Mouse (Mus musculus) left cerebral cortex, postnatal 25 days (tissue): ENCODE results near the gene Smarcd3. TPM values are rescaled to one million over a fixed set of nuclear protein-coding genes. Genes with fewer than 3 reads are reported as not detected.
"Not testable (repeated sequence)": the region's sequence is repeated elsewhere in the genome, so short reads cannot be mapped to it uniquely, and the experiment has no call there.

Source experiments
- DNase-seq, 2 experiments: peaks; one replicate each; pipeline ENCODE4 v3.0.0; 2022; ENCODE audit warnings: low spot score in 2 of 2, mixed read lengths in 1 of 2
- intact Hi-C: fragments of 180-260 bp; cut with DNase I; formaldehyde crosslinking; loops from one replicate; pipeline ENCODE4 v1.15.1; 2025
- microRNA-seq, 2 experiments: library from miRNA; unstranded; fragments of <30 nt; microRNA quantifications; one replicate each; pipeline ENCODE4 v1.2.0; 2022
- total RNA-seq, 2 experiments: library from RNA; stranded (reverse); gene quantifications; 2 replicates each; pipeline ENCODE4 v1.2.3; 2021

Smarcd3 gene
- total RNA-seq, 2 experiments from 2014 or later, result 93.4 to 105 TPM

- peak; percentile 85 to 90 for DNase-seq
- intact Hi-C loops, result loop anchor here (1.0 kb wide), 1 partner anchor 9 kb away; the partner anchor contains the start of gene Abcf2
Measured at GRCm38 (mm10) chr5:24586547-24587199, 37.5 kb downstream of the Smarcd3 start, which contains the start of gene Chpf2. Gene Chpf2, plus strand, starts transcription at chr5:24586741.

GRCm38 (mm10) chr5:24586106-24586505 lies 38.1 kb downstream of the Smarcd3 start:
- intact Hi-C loops, result loop anchor here (1.0 kb wide), 1 partner anchor 9 kb away; the partner anchor contains the start of gene Abcf2
- DNase-seq, result no peak

DNA sequence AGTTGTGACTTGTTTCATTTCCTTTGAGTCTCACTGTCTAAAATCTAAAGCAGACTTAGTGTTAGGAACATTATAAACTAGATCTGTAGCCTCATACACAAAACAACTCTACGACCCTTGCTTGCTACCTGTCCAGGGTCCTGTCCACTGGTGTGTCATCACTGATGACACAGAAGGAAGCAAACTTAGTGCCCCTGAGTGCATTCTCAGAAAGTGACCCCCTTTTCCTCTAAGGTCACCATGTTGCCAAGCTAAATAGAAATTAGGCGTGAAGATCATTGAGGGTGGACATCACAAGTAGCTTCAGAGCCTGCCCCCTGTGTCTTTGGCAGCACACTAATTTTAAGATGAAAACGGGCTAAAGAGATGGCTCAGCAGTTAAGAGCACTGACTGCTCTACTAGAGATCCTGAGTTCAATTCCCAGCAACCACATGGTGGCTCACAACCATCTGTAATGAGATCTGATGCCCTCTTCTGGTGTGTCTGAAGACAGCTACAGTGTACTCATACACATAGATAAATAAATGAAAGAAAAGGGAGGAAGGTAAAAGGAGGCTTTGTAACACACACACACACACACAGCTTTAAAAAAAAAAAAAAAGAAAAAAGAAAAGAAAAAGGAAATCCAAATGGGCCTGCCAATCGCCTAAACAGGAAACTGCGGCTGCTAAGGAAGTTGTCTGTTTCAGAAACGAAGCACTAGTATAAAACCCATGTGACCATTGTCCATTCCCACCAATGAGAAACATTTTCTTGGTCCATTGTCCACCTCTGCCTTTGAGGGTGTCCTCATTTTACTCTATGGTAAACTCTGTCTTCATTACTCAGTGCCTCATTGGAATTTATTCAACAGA lies 45.9 kb downstream of the Smarcd3 start:
- no peak for DNase-seq
- intact Hi-C loops, result no loop called here

DNA sequence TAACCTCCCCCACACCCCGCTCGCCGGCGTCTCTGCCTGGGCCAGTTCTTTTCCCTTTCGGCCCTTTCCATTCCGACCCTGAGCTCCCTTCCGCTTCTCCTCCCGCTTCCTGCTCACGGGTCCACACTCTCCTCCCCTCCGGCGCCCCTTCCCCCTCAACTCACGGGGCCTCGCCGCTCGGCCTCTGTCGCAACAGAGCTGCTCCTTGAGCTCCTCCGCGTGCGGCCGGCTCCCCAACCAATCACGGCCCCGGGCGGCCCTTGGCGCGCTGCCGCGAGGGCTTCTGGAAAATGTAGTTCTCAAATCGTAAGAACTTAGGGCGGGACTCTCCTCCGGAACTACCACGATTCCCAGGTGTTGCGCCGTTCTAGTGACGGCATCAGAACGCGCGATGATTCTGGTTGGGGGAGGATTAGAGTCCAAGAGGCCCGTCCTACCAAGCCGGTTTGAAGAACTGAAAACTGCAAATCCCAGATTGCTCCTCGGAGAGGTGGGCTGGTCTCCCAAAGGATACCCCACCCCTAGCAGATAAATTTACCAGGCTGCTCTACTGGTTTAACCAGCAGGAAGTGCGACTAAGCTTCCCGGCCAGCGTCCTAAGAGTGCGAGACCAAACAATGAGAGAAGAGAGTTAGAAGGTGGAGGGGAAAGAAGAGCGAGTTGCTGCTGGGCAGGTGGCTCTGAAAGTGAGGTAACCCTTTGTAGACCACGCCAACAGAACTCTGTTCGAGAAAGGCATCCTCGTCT lies 46.9 kb downstream of the Smarcd3 start, which contains the start of gene Abcf2:
TSS of gene Abcf2 (minus strand) at position 285 of the 747 bp plus-strand sequence.
- intact Hi-C loops, result loop anchor here (1.0 kb wide), 1 partner anchor 9 kb away; the partner anchor contains the start of gene Chpf2
- peak; percentile 100 for DNase-seq

DNA sequence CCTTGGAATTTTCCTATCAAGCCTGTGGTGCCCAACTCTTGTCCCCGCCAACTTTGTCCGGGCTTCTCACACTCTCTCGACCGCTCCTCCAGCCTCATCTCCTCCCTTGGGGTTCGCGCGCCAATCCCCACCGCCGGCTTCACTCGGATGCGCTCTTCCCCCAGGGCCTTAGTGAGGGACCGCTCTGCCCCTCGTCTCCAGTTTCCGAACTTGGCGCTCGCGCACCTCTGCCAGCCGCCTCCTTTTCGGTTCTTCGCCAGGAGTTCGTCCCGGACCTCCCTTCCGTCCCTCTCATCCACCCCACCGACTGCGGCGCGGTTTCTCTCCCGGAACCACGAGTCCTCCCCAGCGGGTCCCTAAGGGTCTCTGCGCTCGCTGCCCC lies 47.4 kb downstream of the Smarcd3 start:
- no peak for DNase-seq

GRCm38 (mm10) chr5:24575948-24576347 lies 48.3 kb downstream of the Smarcd3 start:
- intact Hi-C loops, result no loop called here

More for the DNA sequence above, 47.4 kb downstream of the Smarcd3 start:
- intact Hi-C loops, result loop anchor here (1.0 kb wide), 1 partner anchor 10 kb away; the partner anchor contains the start of gene Chpf2

DNA sequence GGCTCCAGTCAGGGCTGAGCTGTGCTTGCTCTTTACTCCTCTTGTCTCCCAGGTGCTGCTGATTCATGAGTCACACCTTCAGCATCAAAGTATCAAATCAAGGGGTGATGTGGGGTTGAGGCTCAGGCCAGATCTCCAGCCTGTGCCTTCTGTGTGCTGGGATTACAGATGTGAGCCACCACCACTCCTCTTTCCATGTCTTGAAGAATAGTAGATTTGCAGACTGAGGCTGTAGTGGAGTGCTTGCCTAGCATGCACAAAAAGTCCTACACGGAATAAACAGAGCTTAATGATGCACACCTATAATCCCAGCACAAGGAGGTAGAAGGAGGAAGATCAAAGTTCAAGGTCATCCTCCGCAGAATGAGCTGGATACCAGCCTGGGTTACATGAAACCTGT lies 67.5 kb downstream of the Smarcd3 start, which contains the start of gene 4931409K22Rik:
TSS of gene 4931409K22Rik (minus strand) at position 101 of the 400 bp plus-strand sequence.
- intact Hi-C loops, result no loop called here
- DNase-seq, result no peak

More at GRCm38 (mm10) chr5:24575948-24576347, 48.3 kb downstream of the Smarcd3 start:
- DNase-seq, result no peak

DNA sequence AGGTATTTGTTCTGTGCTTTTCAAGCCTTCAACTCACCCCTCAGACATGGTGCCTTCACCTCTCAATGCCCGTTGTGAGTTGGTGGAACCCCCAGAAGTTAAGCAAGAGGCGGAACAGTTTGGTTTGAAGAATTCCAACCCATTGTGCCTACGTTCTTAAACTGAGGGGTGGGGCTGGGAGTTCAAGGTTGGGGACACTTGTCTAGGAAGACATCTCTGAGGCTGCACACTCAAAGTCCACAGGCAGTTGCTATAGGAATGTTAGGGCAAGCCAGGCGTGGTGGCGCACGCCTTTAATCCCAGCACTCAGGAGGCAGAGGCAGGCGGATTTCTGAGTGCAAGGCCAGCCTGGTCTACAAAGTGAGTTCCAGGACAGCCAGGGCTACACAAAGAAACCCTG lies 68.9 kb downstream of the Smarcd3 start:
- intact Hi-C loops, DNase-seq: not testable (repeated sequence)

DNA sequence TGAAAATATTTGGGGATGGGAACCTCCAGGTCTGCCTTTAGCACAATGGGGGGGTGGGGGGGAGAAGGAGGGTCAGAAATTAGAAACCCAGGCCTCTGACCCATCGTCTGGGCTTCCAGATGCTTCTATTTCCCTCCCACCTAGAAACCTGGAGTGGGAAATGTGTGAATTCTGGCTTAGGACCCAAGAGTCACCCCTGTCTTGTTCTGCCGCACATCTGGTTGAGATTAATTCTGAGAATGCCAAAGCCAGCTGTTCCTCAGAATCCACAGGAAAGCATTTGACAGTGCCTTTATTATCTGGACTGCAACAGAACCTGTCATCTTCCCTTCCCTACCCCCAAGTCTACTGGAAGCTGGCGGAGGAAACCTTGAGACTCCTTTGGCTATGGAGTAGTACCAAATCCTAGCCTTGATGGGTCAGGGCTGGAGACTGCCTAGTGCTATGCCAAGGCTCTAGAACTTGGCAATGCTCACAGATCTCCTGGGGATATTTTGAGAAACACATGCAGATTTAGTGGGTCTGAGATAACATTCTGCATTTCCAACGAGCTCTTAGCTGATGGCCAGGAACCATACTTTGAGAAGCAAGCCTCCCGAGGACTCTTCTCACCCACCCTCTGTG lies 70.5 kb downstream of the Smarcd3 start:
- no peak for DNase-seq
- intact Hi-C loops, result no loop called here

DNA sequence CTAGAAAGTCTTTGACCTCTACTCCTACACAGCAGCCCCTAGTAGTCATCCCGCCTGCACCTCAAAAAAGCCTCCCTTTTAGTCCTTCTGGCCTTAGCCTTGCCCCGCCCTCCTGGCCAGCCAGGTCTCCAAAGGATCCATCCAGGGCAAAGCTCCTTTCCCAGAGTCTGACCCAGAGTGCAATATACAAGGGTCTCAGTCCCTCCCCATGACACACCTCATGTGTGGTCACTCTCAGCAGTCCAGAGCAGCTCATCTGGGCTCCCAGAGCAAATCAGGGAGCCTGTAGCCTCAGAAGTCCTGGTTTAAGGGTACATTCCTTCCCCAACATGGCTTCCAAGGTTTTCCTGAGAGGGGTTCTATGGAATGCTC lies 72.9 kb downstream of the Smarcd3 start:
- no peak for DNase-seq
- intact Hi-C loops, result no loop called here

- intact Hi-C loops, result no loop called here
- peak; percentile 53 to 72 for DNase-seq
Measured at GRCm38 (mm10) chr5:24550598-24551316, 73.5 kb downstream of the Smarcd3 start.

GRCm38 (mm10) chr5:24542643-24543042 lies 81.6 kb downstream of the Smarcd3 start:
- no peak for DNase-seq
- intact Hi-C loops, result no loop called here

- DNase-seq, result peak in 1 of 2 experiments; percentile 8
- intact Hi-C loops, result no loop called here
Measured at GRCm38 (mm10) chr5:24541144-24541569, 83.1 kb downstream of the Smarcd3 start.

Small RNA genes within 50 kb of the gene (microRNA-seq; reads per million reads assigned to microRNA genes)
- 2,069 to 2,277 reads per million in 2 experiments for gene Mir671

Other genes with a start within 250 kb of the Smarcd3 start
- gene Atg9b, start 232.3 kb downstream of the Smarcd3 start, total RNA-seq, result 1 to 10 TPM; 2.3 to 3.0 TPM
- gene Abcb8, start 230.7 kb downstream of the Smarcd3 start, total RNA-seq, result 10 to 100 TPM; 41.3 to 54.2 TPM
- under 1 TPM in 1 of 2 experiments, not detected in 1; 0.73 TPM for gene Asic3, start 211.0 kb downstream of the Smarcd3 start, total RNA-seq
- gene Cdk5, start 200.9 kb downstream of the Smarcd3 start, total RNA-seq, result 100 to 1,000 TPM; 132 TPM
- gene Slc4a2, start 200.6 kb downstream of the Smarcd3 start, total RNA-seq, result 10 to 100 TPM; 28.5 to 33.2 TPM
- gene Fastk, start 179.1 kb downstream of the Smarcd3 start, total RNA-seq, result 100 to 1,000 TPM; 130 to 137 TPM
- gene Tmub1, start 176.6 kb downstream of the Smarcd3 start, total RNA-seq, result 10 to 100 TPM; 25.9 to 27.3 TPM
- gene Agap3, start 172.2 kb downstream of the Smarcd3 start, total RNA-seq, result 100 to 1,000 TPM; 505 to 511 TPM
- gene Gbx1, start 97.2 kb downstream of the Smarcd3 start, total RNA-seq, result under 1 TPM; 0.32 to 0.76 TPM
- gene Asb10, start 83.4 kb downstream of the Smarcd3 start, total RNA-seq, result not detected
- gene 4931409K22Rik, start 67.6 kb downstream of the Smarcd3 start, total RNA-seq, result not detected
- gene Abcf2, start 46.9 kb downstream of the Smarcd3 start, total RNA-seq, result 10 to 100 TPM; 80.6 to 81.4 TPM
- gene Chpf2, start 37.7 kb downstream of the Smarcd3 start, total RNA-seq, result 10 to 100 TPM; 68.8 to 77.3 TPM
- gene Nub1, start 61.1 kb upstream of the Smarcd3 start, total RNA-seq, result 10 to 100 TPM; 70.2 to 76.1 TPM
- 1 to 10 TPM in 1 of 2 experiments, under 1 TPM in 1; 0.94 to 1.2 TPM for gene Wdr86, start 106.3 kb upstream of the Smarcd3 start, total RNA-seq
- not detected for gene Crygn, start 133.6 kb upstream of the Smarcd3 start, total RNA-seq
- gene Rheb, start 218.2 kb upstream of the Smarcd3 start, total RNA-seq, result 100 to 1,000 TPM; 124 to 131 TPM